Mouse (Mus musculus): ENCODE results near the gene Esyt2. TPM values are rescaled to one million over a fixed set of nuclear protein-coding genes. Genes with fewer than 3 reads are reported as not detected.

Esyt2 gene
- polyA plus RNA-seq (2014; fragmentation: Nextera tagmentation; extraction: Ambion mirVana): 15.7 and 16.6 TPM in 2 replicates

DNA sequence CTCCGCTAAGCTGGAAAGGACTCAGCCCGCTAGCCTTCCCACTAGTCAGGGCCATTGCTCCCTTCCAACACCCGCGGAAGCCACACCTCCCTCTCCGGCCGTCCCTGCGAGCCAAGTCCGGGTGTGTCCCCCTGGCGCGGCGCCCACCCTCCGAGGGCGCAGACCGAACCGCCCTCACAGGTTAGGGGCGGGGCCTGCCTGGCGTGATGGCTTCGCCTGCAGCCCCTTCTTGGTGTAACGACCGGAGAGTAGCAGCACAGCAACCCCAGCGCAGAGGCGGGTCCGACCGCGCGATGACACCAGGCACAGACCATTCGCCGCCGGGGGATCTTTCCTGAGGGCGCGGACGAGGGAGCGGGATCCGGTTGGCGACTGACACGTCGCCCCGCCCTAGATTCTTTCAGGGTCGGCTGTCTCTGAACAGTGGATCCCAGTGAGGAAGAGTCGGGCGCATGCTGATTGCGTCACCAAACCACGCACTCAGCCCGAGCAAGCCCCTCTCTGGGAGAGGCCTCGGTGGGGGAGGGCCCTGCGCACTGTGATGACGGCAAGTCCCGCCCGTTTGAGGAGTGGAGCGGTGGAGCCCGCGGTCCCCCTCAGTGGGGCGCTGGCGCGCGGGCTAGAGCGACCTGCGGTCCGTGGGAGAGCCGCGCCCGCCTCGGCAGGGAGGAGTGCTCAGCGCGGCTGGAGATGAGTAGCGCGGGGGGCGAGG lies at the start of gene Esyt2:
Gene Esyt2 (plus strand): TSS at position 544 of the 712 bp plus-strand sequence.
- H3K27ac ChIP-seq (ENCODE audit: low read depth, low read length): peak within 1 kb of the TSS; percentile 98
- under 1% methylated on average over 62 of the region's 68 CpGs for WGBS (ENCODE audit: insufficient replicate concordance)
- peak within 1 kb of the TSS; percentile 91 for H3K4me2 ChIP-seq
- peak within 1 kb of the TSS; percentile 97 for H3K9ac ChIP-seq (ENCODE audit: low read depth, low read length)
- H3K36me3 ChIP-seq (ENCODE audit: control insufficient read depth, insufficient read depth, low read length): no peaks in the 10 kb centered on the region
- H3K9me3 ChIP-seq (replicated peaks; ENCODE audit: control insufficient read depth, low read length): no peaks in the 10 kb centered on the region
- ATAC-seq (replicated peaks; ENCODE audit: insufficient number of reproducible peaks, low FRiP score, low TSS enrichment): peak; percentile 97
- peak within 1 kb of the TSS; percentile 93 for H3K4me3 ChIP-seq (ENCODE audit: low read depth, low read length)
- H3K4me1 ChIP-seq (ENCODE audit: control insufficient read depth, insufficient read depth, low read length): no peaks in the 10 kb centered on the region
- H3K27me3 ChIP-seq (ENCODE audit: control insufficient read depth, insufficient read depth, low read length): 0 out of 2 replicates have a peak, but pooled peaks cover 2% of the 10 kb centered on the region

DNA sequence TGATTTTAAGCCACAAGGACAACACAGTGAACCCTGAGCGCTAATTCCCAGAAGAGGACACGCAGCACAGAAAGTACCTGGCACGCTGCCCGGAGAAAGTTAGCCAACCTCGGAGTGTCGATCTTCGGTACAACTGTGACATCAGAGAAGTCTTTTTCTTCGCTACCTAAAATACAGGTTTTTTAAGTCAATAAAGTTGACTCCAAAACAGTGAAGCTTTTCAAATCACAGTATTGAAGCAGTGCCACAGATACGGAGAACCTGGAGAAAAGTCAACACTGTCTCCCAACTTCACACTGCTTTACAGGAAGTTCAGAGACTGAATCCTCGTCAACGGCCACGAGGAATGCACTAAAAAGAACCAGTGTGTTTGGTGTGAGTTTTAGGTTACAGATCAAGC lies 49.4 kb upstream of the Esyt2 start:
- Histone ChIP-seq H3K36me3 (ENCODE audit: control insufficient read depth, insufficient read depth, low read length) (no peaks in the 10 kb centered on the region), H3K27ac (ENCODE audit: low read depth, low read length) (no peak overlapping the region), H3K27me3 (ENCODE audit: control insufficient read depth, insufficient read depth, low read length) (no peaks in the 10 kb centered on the region), H3K4me2 (no peak overlapping the region), H3K9me3 (replicated peaks; ENCODE audit: control insufficient read depth, low read length) (no peaks in the 10 kb centered on the region), H3K9ac (ENCODE audit: low read depth, low read length) (no peak overlapping the region), H3K4me1 (ENCODE audit: control insufficient read depth, insufficient read depth, low read length) (no peaks in the 10 kb centered on the region), H3K4me3 (ENCODE audit: low read depth, low read length) (no peak overlapping the region)
- WGBS (ENCODE audit: insufficient replicate concordance): 68% methylated on average over 12 of the region's 12 CpGs
- no peak for ATAC-seq (replicated peaks; ENCODE audit: insufficient number of reproducible peaks, low FRiP score, low TSS enrichment)

DNA sequence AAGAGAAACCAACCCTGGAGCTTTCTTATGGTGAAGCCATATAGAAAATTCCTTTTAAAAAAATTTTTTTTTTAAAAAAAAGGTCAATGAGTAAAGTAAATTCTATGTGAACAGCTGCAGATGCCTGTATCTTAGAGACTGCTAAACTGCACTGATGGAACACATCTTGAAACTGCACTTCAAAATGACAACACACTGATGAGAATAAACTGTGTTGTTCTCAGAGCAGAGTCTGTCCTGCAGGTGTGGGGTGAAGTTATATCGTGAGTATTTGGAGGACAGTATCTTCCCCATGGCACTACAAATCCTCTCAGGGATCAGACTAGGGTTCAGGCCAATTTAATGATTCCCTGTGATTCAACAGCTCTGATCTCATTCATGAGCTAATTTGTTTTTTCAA lies 48.9 kb upstream of the Esyt2 start:
- WGBS (ENCODE audit: insufficient replicate concordance): 78% methylated on average over 1 of the region's 1 CpGs

DNA sequence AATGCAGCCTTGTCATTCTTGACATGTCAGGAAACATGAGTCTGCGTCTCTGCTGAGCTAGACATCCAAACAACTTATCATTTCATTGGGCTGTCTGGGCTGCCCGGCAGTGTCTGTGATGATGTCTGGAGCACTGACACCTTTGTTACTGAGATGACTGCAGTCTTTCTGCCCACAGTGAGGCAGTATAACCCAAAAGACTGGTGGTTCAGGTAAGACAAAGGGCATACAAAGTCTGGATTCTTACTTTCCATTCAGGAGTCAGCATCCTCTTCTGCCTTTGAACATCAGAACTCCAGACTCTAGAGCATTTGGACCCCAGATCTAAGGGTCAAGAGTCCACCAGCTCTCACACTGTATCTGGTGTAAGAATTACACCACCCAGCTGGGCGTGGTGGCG lies 45.6 kb upstream of the Esyt2 start:
- Histone ChIP-seq H3K9me3 (replicated peaks; ENCODE audit: control insufficient read depth, low read length) (no peaks in the 10 kb centered on the region), H3K36me3 (ENCODE audit: control insufficient read depth, insufficient read depth, low read length) (no peaks in the 10 kb centered on the region), H3K4me1 (ENCODE audit: control insufficient read depth, insufficient read depth, low read length) (no peaks in the 10 kb centered on the region), H3K4me3 (ENCODE audit: low read depth, low read length) (no peak overlapping the region), H3K4me2 (no peak overlapping the region), H3K27ac (ENCODE audit: low read depth, low read length) (no peak overlapping the region), H3K27me3 (ENCODE audit: control insufficient read depth, insufficient read depth, low read length) (no peaks in the 10 kb centered on the region), H3K9ac (ENCODE audit: low read depth, low read length) (no peak overlapping the region)
- 66% methylated on average over 4 of the region's 4 CpGs for WGBS (ENCODE audit: insufficient replicate concordance)
- no peak for ATAC-seq (replicated peaks; ENCODE audit: insufficient number of reproducible peaks, low FRiP score, low TSS enrichment)

More for the DNA sequence above, 48.9 kb upstream of the Esyt2 start:
- Histone ChIP-seq H3K27ac (ENCODE audit: low read depth, low read length) (no peak overlapping the region), H3K4me2 (no peak overlapping the region), H3K9ac (ENCODE audit: low read depth, low read length) (no peak overlapping the region), H3K4me3 (ENCODE audit: low read depth, low read length) (no peak overlapping the region), H3K9me3 (replicated peaks; ENCODE audit: control insufficient read depth, low read length) (no peaks in the 10 kb centered on the region), H3K27me3 (ENCODE audit: control insufficient read depth, insufficient read depth, low read length) (no peaks in the 10 kb centered on the region), H3K4me1 (ENCODE audit: control insufficient read depth, insufficient read depth, low read length) (no peaks in the 10 kb centered on the region), H3K36me3 (ENCODE audit: control insufficient read depth, insufficient read depth, low read length) (no peaks in the 10 kb centered on the region)
- no peak for ATAC-seq (replicated peaks; ENCODE audit: insufficient number of reproducible peaks, low FRiP score, low TSS enrichment)

DNA sequence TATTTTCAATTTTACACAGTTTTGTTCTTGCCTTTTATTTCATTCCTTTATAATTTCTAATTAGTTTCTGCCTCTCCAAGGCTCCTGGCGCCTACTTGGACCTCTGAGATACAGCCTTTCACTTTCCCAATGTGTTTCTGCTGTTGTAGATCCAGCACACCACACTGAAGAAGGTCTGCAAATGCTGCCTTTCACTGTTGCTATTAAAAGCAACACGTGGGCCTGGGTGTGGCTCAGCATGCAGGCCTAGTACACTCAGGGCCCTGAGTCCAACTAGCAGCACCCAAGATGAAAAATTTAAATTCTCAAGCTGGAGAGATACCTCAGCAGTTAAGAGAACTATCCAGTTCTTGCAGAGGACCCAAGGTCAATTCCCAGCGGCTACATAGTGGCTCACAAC lies 44.3 kb upstream of the Esyt2 start:
- H3K4me2 ChIP-seq: no peak overlapping the region
- ATAC-seq (replicated peaks; ENCODE audit: insufficient number of reproducible peaks, low FRiP score, low TSS enrichment): no peak
- 68% methylated on average over 3 of the region's 3 CpGs for WGBS (ENCODE audit: insufficient replicate concordance)
- H3K4me1 ChIP-seq (ENCODE audit: control insufficient read depth, insufficient read depth, low read length): no peaks in the 10 kb centered on the region
- no peak overlapping the region for H3K4me3 ChIP-seq (ENCODE audit: low read depth, low read length)
- H3K9ac ChIP-seq (ENCODE audit: low read depth, low read length): no peak overlapping the region
- H3K27ac ChIP-seq (ENCODE audit: low read depth, low read length): no peak overlapping the region
- no peaks in the 10 kb centered on the region for H3K36me3 ChIP-seq (ENCODE audit: control insufficient read depth, insufficient read depth, low read length)
- H3K9me3 ChIP-seq (replicated peaks; ENCODE audit: control insufficient read depth, low read length): no peaks in the 10 kb centered on the region
- H3K27me3 ChIP-seq (ENCODE audit: control insufficient read depth, insufficient read depth, low read length): no peaks in the 10 kb centered on the region

DNA sequence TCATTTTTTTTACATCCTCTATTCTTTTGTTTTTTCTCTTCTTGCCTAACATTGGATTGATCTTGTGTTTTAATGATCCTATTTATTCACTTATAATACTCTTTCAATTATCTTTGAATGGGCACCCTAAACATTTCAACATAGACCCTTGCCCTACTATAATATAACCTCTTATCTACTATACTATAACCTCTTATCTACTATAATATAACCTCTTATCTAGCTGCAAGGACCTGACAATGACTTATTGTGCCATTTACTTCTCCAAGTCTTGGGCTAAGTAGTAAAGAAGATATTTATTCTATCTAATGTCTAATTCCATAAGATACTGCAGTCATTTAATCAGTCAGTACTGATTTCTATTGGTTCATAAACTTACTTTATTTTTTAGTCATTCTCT lies 42.6 kb upstream of the Esyt2 start:
- Histone ChIP-seq H3K27ac (ENCODE audit: low read depth, low read length) (no peak overlapping the region), H3K36me3 (ENCODE audit: control insufficient read depth, insufficient read depth, low read length) (no peaks in the 10 kb centered on the region), H3K4me1 (ENCODE audit: control insufficient read depth, insufficient read depth, low read length) (no peaks in the 10 kb centered on the region), H3K4me2 (no peak overlapping the region), H3K27me3 (ENCODE audit: control insufficient read depth, insufficient read depth, low read length) (no peaks in the 10 kb centered on the region), H3K4me3 (ENCODE audit: low read depth, low read length) (no peak overlapping the region), H3K9ac (ENCODE audit: low read depth, low read length) (no peak overlapping the region), H3K9me3 (replicated peaks; ENCODE audit: control insufficient read depth, low read length) (no peaks in the 10 kb centered on the region)
- ATAC-seq (replicated peaks; ENCODE audit: insufficient number of reproducible peaks, low FRiP score, low TSS enrichment): no peak

DNA sequence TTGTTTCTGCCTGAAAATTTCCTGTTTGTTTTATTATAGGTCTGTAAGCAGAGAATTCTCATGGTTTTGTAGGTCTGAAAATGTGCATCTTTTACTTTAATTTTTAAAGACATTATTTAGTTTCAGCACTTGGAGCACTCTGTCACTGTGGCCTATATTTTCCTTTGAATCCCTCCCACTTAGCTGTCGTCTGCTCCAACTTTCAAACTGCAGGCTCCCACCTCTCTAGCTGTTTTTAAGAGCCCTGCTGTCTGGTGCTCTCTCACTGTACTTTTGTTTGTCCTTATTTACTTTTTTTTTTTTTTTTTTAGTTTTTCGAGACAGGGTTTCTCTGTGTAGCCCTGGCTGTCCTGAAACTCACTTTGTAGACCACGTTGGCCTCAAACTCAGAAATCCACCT lies 42.2 kb upstream of the Esyt2 start:
- H3K4me3 ChIP-seq (ENCODE audit: low read depth, low read length): no peak overlapping the region
- no peak overlapping the region for H3K4me2 ChIP-seq
- no peak overlapping the region for H3K9ac ChIP-seq (ENCODE audit: low read depth, low read length)
- WGBS (ENCODE audit: insufficient replicate concordance): 63% methylated on average over 3 of the region's 3 CpGs
- no peaks in the 10 kb centered on the region for H3K27me3 ChIP-seq (ENCODE audit: control insufficient read depth, insufficient read depth, low read length)
- no peaks in the 10 kb centered on the region for H3K4me1 ChIP-seq (ENCODE audit: control insufficient read depth, insufficient read depth, low read length)
- no peaks in the 10 kb centered on the region for H3K36me3 ChIP-seq (ENCODE audit: control insufficient read depth, insufficient read depth, low read length)
- H3K9me3 ChIP-seq (replicated peaks; ENCODE audit: control insufficient read depth, low read length): no peaks in the 10 kb centered on the region
- ATAC-seq (replicated peaks; ENCODE audit: insufficient number of reproducible peaks, low FRiP score, low TSS enrichment): no peak
- H3K27ac ChIP-seq (ENCODE audit: low read depth, low read length): no peak overlapping the region

DNA sequence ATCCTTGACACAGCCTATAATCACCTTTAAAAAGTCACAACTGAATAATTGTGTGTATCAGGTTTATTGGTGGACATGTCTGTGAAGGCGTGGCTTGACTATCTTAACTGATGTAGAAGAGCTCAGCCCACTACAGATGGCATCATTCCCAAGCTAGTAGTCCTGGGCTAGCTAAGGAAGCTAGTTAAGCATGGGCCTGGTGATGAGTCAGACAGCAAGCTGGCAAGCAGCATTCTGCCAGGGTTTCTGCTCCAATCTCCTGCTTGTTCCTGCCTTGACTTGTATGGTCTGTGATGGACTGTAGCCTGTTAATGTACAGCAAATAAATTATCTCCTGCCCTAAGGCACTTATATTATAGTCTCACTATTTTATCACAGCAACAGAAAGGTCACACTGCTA lies 36.4 kb upstream of the Esyt2 start:
- ATAC-seq (replicated peaks; ENCODE audit: insufficient number of reproducible peaks, low FRiP score, low TSS enrichment): no peak
- H3K4me3 ChIP-seq (ENCODE audit: low read depth, low read length): no peak overlapping the region
- H3K9ac ChIP-seq (ENCODE audit: low read depth, low read length): no peak overlapping the region
- H3K9me3 ChIP-seq (replicated peaks; ENCODE audit: control insufficient read depth, low read length): no peaks in the 10 kb centered on the region
- no peaks in the 10 kb centered on the region for H3K4me1 ChIP-seq (ENCODE audit: control insufficient read depth, insufficient read depth, low read length)
- H3K27ac ChIP-seq (ENCODE audit: low read depth, low read length): no peak overlapping the region
- no peaks in the 10 kb centered on the region for H3K36me3 ChIP-seq (ENCODE audit: control insufficient read depth, insufficient read depth, low read length)
- no peak overlapping the region for H3K4me2 ChIP-seq
- H3K27me3 ChIP-seq (ENCODE audit: control insufficient read depth, insufficient read depth, low read length): no peaks in the 10 kb centered on the region
- 53% methylated on average over 1 of the region's 1 CpGs for WGBS (ENCODE audit: insufficient replicate concordance)

DNA sequence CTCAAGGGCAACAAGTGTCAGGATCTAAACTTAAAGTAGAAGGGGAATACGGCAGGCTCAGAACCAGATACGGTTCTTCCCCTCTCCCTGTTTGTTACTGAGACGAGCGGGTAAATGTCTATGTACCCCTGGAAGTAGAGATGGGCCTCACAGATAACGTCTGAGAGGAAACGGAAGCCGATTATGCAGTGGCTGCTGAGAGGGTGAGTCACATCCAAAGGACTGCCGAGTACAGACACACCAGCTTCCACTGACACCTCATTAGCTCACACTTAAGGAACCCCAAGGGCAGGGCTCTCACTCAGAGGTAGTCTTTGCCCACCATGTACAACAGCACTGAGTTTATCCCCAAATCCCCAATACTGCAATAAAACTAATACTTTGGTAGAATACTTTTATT lies 26.3 kb upstream of the Esyt2 start:
- H3K36me3 ChIP-seq (ENCODE audit: control insufficient read depth, insufficient read depth, low read length): no peaks in the 10 kb centered on the region
- no peaks in the 10 kb centered on the region for H3K27me3 ChIP-seq (ENCODE audit: control insufficient read depth, insufficient read depth, low read length)
- peaks cover 2% of the 10 kb centered on the region; the same call in 1 of the 2 replicates for H3K4me1 ChIP-seq (ENCODE audit: control insufficient read depth, insufficient read depth, low read length)
- no peak overlapping the region for H3K4me2 ChIP-seq
- H3K9ac ChIP-seq (ENCODE audit: low read depth, low read length): no peak overlapping the region
- ATAC-seq (replicated peaks; ENCODE audit: insufficient number of reproducible peaks, low FRiP score, low TSS enrichment): 0 out of 2 replicates have a peak, but pooled peaks have one; percentile 22
- no peaks in the 10 kb centered on the region for H3K9me3 ChIP-seq (replicated peaks; ENCODE audit: control insufficient read depth, low read length)
- no peak overlapping the region for H3K27ac ChIP-seq (ENCODE audit: low read depth, low read length)
- 35% methylated on average over 8 of the region's 8 CpGs for WGBS (ENCODE audit: insufficient replicate concordance)
- no peak overlapping the region for H3K4me3 ChIP-seq (ENCODE audit: low read depth, low read length)

All from heart, embryonic 11.5 days (tissue).